Mouse (Mus musculus) adrenal gland, adult 2 months (tissue): ENCODE results near the gene Nanos3. TPM values are rescaled to one million over a fixed set of nuclear protein-coding genes. Genes with fewer than 3 reads are reported as not detected.

Experiments used
- DNase-seq: peaks from one replicate; pipeline ENCODE4 v3.0.0; 2021
- polyA plus RNA-seq: library from polyadenylated mRNA; depleted of rRNA; stranded (reverse); fragments of >200 nt; gene quantifications from 2 replicates; pipeline ENCODE4 v1.2.3, GENCODE M21; 2012
- total RNA-seq, 2 experiments: library from RNA; stranded (reverse); gene quantifications; 2 replicates each; pipeline ENCODE4 v1.2.3; 2021

Nanos3 gene
- total and polyA plus RNA-seq, 3 experiments: 1.0 to 1.3 (median 1.1) TPM

GRCm38 (mm10) chr8:84183261-84184084 lies 1.5 kb downstream of the Nanos3 start:
- DNase-seq: peak; percentile 53

GRCm38 (mm10) chr8:84182833-84183232 lies 2.2 kb downstream of the Nanos3 start:
- DNase-seq: no peak

GRCm38 (mm10) chr8:84180530-84181190 lies 4.4 kb downstream of the Nanos3 start:
- no peak for DNase-seq

- no peak for DNase-seq
Measured at GRCm38 (mm10) chr8:84179946-84180345, 5.1 kb downstream of the Nanos3 start.

GRCm38 (mm10) chr8:84178592-84178991 lies 6.4 kb downstream of the Nanos3 start:
- DNase-seq: no peak

GRCm38 (mm10) chr8:84177405-84177804 lies 7.6 kb downstream of the Nanos3 start:
- no peak for DNase-seq

GRCm38 (mm10) chr8:84176560-84176959 lies 8.5 kb downstream of the Nanos3 start:
- DNase-seq: no peak

- DNase-seq: no peak
Measured at GRCm38 (mm10) chr8:84173861-84174260, 11.2 kb downstream of the Nanos3 start.

- DNase-seq: peak; percentile 65
Measured at GRCm38 (mm10) chr8:84170096-84170495, 14.9 kb downstream of the Nanos3 start.

- no peak for DNase-seq
Measured at GRCm38 (mm10) chr8:84167696-84168095, 17.3 kb downstream of the Nanos3 start.

- no peak for DNase-seq
Measured at GRCm38 (mm10) chr8:84157620-84158019, 27.4 kb downstream of the Nanos3 start.

- no peak for DNase-seq
Measured at GRCm38 (mm10) chr8:84149181-84149580, 35.8 kb downstream of the Nanos3 start.

GRCm38 (mm10) chr8:84148531-84148850 lies 36.5 kb downstream of the Nanos3 start:
- DNase-seq: no peak

GRCm38 (mm10) chr8:84147769-84148530 lies 37.1 kb downstream of the Nanos3 start, which contains the start of the genes Cc2d1a and 4930432K21Rik:
TSS of gene Cc2d1a (minus strand) at chr8:84147936.
TSS of gene 4930432K21Rik (plus strand) at chr8:84148025.
- peak; percentile 95 for DNase-seq

- no peak for DNase-seq
Measured at GRCm38 (mm10) chr8:84147324-84147766, 37.7 kb downstream of the Nanos3 start.

GRCm38 (mm10) chr8:84144636-84145245 lies 40.3 kb downstream of the Nanos3 start:
- peak; percentile 52 for DNase-seq

- no peak for DNase-seq
Measured at GRCm38 (mm10) chr8:84140838-84141237, 44.2 kb downstream of the Nanos3 start.

- no peak for DNase-seq
Measured at GRCm38 (mm10) chr8:84137848-84138247, 47.2 kb downstream of the Nanos3 start.

- no peak for DNase-seq
Measured at GRCm38 (mm10) chr8:84132225-84132624, 52.8 kb downstream of the Nanos3 start.

- DNase-seq: peak; percentile 29
Measured at GRCm38 (mm10) chr8:84130806-84131205, 54.2 kb downstream of the Nanos3 start.

GRCm38 (mm10) chr8:84128277-84128676 lies 56.7 kb downstream of the Nanos3 start:
- no peak for DNase-seq
